7 mouse cellular contexts compared by ENCODE assay signal in the genomic region with DNA sequence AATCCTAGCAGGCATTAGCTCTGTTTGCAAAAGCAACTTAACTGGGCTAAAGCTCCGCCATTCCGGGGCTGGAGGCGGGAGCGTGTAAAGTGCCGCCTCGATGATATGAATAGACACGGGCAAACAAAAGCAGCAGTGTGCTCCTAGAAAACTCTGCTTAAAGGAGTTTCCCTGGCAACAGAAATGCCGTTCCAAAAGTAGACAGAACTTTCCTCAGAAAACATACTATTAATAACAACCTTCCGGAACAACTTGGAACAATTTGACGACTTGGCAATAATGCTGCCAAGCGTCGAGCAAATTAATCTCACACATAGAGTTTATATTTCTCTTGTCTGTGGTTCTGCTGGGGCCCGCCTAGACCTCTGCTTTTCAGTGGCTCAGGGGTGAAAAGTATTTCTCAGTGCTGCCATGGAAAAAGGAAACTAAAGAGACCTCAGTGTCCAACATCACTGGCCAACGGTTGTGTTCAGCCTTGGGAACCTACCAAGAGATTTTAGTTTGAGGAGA.
DNase-seq lines count a peak whose midpoint lies in the region; ATAC-seq lines count a peak whose summit lies in the region.

No protein-coding gene starts in this region.

- H3K27me3 ChIP-seq in embryonic facial prominence, embryonic 15.5 days = no peaks in the 10 kb centered on the region
- H3K27me3 ChIP-seq in heart, embryonic 10.5 days (ENCODE audit: insufficient read depth, poor library complexity, severe bottlenecking) = no peaks in the 10 kb centered on the region
- H3K27me3 ChIP-seq in neural tube, embryonic 14.5 days (ENCODE audit: control insufficient read depth, insufficient read depth, low read length) = no peaks in the 10 kb centered on the region

- 17% methylated on average over 14 of the region's 14 CpGs for WGBS in embryonic facial prominence, embryonic 15.5 days
- 52% methylated on average over 14 of the region's 14 CpGs for WGBS in heart, embryonic 10.5 days
- 9% methylated on average over 14 of the region's 14 CpGs for WGBS in neural tube, embryonic 14.5 days

- ATAC-seq in embryonic facial prominence, embryonic 15.5 days (ENCODE audit: insufficient number of reproducible peaks, low FRiP score, low TSS enrichment, low read depth) = peak; percentile 72; the same call in 1 of the 2 replicates
- peak; percentile 87 for ATAC-seq in neural tube, embryonic 14.5 days (ENCODE audit: low read depth)

- no peaks in the 10 kb centered on the region for H3K9me3 ChIP-seq in embryonic facial prominence, embryonic 15.5 days (replicated peaks)
- H3K9me3 ChIP-seq in heart, embryonic 10.5 days = no peaks in the 10 kb centered on the region
- H3K9me3 ChIP-seq in neural tube, embryonic 14.5 days (ENCODE audit: control insufficient read depth, low read length) = no peaks in the 10 kb centered on the region

- H3K27ac ChIP-seq in embryonic facial prominence, embryonic 15.5 days (replicated peaks) = peak overlapping the region; percentile 72
- peak overlapping the region; percentile 62; the same call in 1 of the 2 replicates for H3K27ac ChIP-seq in heart, embryonic 10.5 days
- H3K27ac ChIP-seq in neural tube, embryonic 14.5 days (ENCODE audit: low read depth, low read length) = peak overlapping the region; percentile 68

- H3K36me3 ChIP-seq in embryonic facial prominence, embryonic 15.5 days = no peaks in the 10 kb centered on the region
- no peaks in the 10 kb centered on the region for H3K36me3 ChIP-seq in heart, embryonic 10.5 days
- no peaks in the 10 kb centered on the region for H3K36me3 ChIP-seq in neural tube, embryonic 14.5 days (ENCODE audit: control insufficient read depth, insufficient read depth, low read length)

- H3K4me2 ChIP-seq in embryonic facial prominence, embryonic 15.5 days (replicated peaks) = peak overlapping the region; percentile 37
- H3K4me2 ChIP-seq in neural tube, embryonic 14.5 days (ENCODE audit: low read depth, low read length) = 0 out of 2 replicates have a peak overlapping the region, but pooled peaks have one; percentile 5

- peak overlapping the region; percentile 19 for H3K4me3 ChIP-seq in embryonic facial prominence, embryonic 15.5 days (replicated peaks)
- H3K4me3 ChIP-seq in heart, embryonic 10.5 days = no peak overlapping the region
- no peak overlapping the region for H3K4me3 ChIP-seq in neural tube, embryonic 14.5 days (ENCODE audit: low read depth, low read length)

- intact Hi-C loops in left cerebral cortex, postnatal 25 days (cut with DNase I) = loop anchor here (1.0 to 5.0 kb wide), 2 partner anchors 215 to 809 kb away; a partner anchor contains a TSS

- peaks cover 10% of the 10 kb centered on the region for H3K4me1 ChIP-seq in embryonic facial prominence, embryonic 15.5 days
- H3K4me1 ChIP-seq in heart, embryonic 10.5 days = peaks cover 12% of the 10 kb centered on the region
- H3K4me1 ChIP-seq in neural tube, embryonic 14.5 days (ENCODE audit: control insufficient read depth, insufficient read depth, low read length) = 0 out of 2 replicates have a peak, but pooled peaks cover 6% of the 10 kb centered on the region

- peak; percentile 72 for DNase-seq in brain, embryonic 18.5 days (ENCODE audit: low read depth, low spot score)
- no peak for DNase-seq in heart, embryonic 10.5 days (ENCODE audit: low spot score)
- DNase-seq in kidney, adult 8-10 months = peak; percentile 8 to 12
- DNase-seq in left cerebral cortex, postnatal 25 days (ENCODE audit: low spot score in 2 of 2) = peak; percentile 84 to 96
- no peak for DNase-seq in natural killer cell, adult 2 months (ENCODE audit: low spot score in 2 of 2)

- H3K9ac ChIP-seq in embryonic facial prominence, embryonic 15.5 days = no peak overlapping the region
- no peak overlapping the region for H3K9ac ChIP-seq in neural tube, embryonic 14.5 days (replicated peaks; ENCODE audit: low read depth, low read length)

Comparison
In these comparisons a context has a peak if more than half of its experiments do, and no peak if none do; other contexts are left out.
1. DNase-seq: peak in brain, embryonic 18.5 days (single experiment), kidney, adult 8-10 months (2 of 2) and left cerebral cortex, postnatal 25 days (2 of 2); none in heart, embryonic 10.5 days (single experiment) and natural killer cell, adult 2 months (0 of 2).
2. Peak in every context shown above with its lines, with median percentiles within 50 percentile points of each other: H3K27ac ChIP-seq.